Mouse (Mus musculus) spleen, adult 2 months (tissue): ENCODE data around the gene Pitpnm3.

Experiments
- CTCF ChIP-seq: fragments of 200-500 bp; IDR thresholded peaks from 2 replicates; pipeline ENCODE4 v1.5.1; 2011; ENCODE audit warnings: mild to moderate bottlenecking, inconsistent platforms; ENCODE audit not compliant: insufficient read depth, insufficient read length, insufficient replicate concordance; ENCODE audit errors: extremely low read depth
- POLR2A ChIP-seq: fragments of 200-500 bp; IDR thresholded peaks from 2 replicates; pipeline ENCODE4 v1.6.1; 2011; ENCODE audit warnings: low read depth, low read length, inconsistent platforms

- TF ChIP-seq POLR2A (no peak), CTCF (no peak)
These were observed 103.0 kb downstream of the Pitpnm3 start for GRCm38 (mm10) chr11:72032589-72032988.
